Mouse (Mus musculus) kidney, embryonic 15.5 days (tissue): Measurements from ENCODE around the gene 4930518I15Rik. TPM values are rescaled to one million over a fixed set of nuclear protein-coding genes. Genes with fewer than 3 reads are reported as not detected.
"Not testable (repeated sequence)": the region's sequence is repeated elsewhere in the genome, so short reads cannot be mapped to it uniquely, and the experiment has no call there.

Source experiments
- ATAC-seq: fragments of 200-750 bp; cut with Nextera tagmentation; replicated peaks from 2 replicates; pipeline ENCODE4 v1.8.0; 2017; ENCODE audit warnings: moderate TSS enrichment; ENCODE audit not compliant: low FRiP score
- H3K27ac ChIP-seq: fragments of 300-500 bp; sonication (generic); 2 replicates; pipeline ENCODE4 v1.5.1; 2015; ENCODE audit warnings: mild to moderate bottlenecking, inconsistent platforms
- H3K27me3 ChIP-seq: fragments of 300-500 bp; sonication (generic); 2 replicates; pipeline ENCODE4 v1.6.1; 2015; ENCODE audit warnings: inconsistent platforms
- H3K36me3 ChIP-seq: fragments of 300-500 bp; sonication (generic); 2 replicates; pipeline ENCODE4 v1.6.1; 2015; ENCODE audit warnings: inconsistent platforms
- H3K4me1 ChIP-seq: fragments of 300-500 bp; sonication (generic); 2 replicates; pipeline ENCODE4 v1.6.1; 2015; ENCODE audit warnings: inconsistent platforms
- H3K4me2 ChIP-seq: fragments of 300-500 bp; sonication (generic); 2 replicates; pipeline ENCODE4 v1.6.1; 2015; ENCODE audit warnings: moderate library complexity, mild to moderate bottlenecking, inconsistent platforms
- H3K4me3 ChIP-seq: fragments of 300-500 bp; sonication (generic); replicated peaks from 2 replicates; pipeline ENCODE4 v1.5.1; 2015; ENCODE audit warnings: mild to moderate bottlenecking, inconsistent platforms
- H3K9ac ChIP-seq: fragments of 300-500 bp; sonication (generic); 2 replicates; pipeline ENCODE4 v1.6.1; 2015; ENCODE audit warnings: mild to moderate bottlenecking, inconsistent platforms
- H3K9me3 ChIP-seq: fragments of 300-500 bp; sonication (generic); replicated peaks from 2 replicates; pipeline ENCODE4 v1.6.1; 2016; ENCODE audit warnings: inconsistent platforms
- WGBS: fragments of 180-500 bp; shearing (Covaris S2); methylation state at CpG from one replicate; pipeline ENCODE4 v1.1.7; 2015; ENCODE audit warnings: mixed read lengths; 5-methylcytosine and 5-hydroxymethylcytosine counted together
- polyA plus RNA-seq: library from polyadenylated mRNA; unstranded; fragments of >200 nt; fragmentation: Nextera tagmentation; extraction: Ambion mirVana; gene quantifications from 2 replicates; pipeline ENCODE4 v1.2.1, GENCODE M21; 2015

Gene 4930518I15Rik
- 8.6 and 9.8 TPM in 2 replicates for polyA plus RNA-seq

DNA sequence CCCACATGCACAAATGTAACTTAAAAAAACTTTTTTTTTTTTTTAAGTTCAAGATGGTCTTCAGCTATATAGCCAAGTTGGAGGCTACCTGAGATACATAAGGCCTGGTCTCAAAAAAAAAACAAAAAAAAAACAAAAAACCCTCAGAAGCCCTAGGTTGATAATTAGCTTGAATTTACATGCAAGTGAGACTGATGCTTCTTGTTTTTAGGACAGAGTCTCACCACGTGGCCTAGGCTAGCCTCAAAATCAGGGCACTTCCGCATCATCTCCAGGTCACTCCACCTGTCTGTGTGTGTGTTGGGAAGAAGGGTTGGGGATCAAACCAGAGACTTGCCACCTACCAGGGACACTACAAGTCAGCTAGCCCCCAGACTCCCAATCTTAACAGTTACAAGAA is at the start of gene 4930518I15Rik:
TSS of gene 4930518I15Rik (minus strand) at position 112 of the 400 bp plus-strand sequence.
- Histone ChIP-seq H3K4me2 (no peak within 1 kb of the TSS), H3K27ac (peak within 1 kb of the TSS; percentile 37; the same call in 1 of the 2 replicates), H3K4me3 (no peak within 1 kb of the TSS), H3K36me3 (peaks cover 48% of the 10 kb centered on the region), H3K27me3 (no peaks in the 10 kb centered on the region), H3K4me1 (peaks cover 13% of the 10 kb centered on the region), H3K9me3 (no peaks in the 10 kb centered on the region), H3K9ac (no peak within 1 kb of the TSS)
- 86% methylated on average over 2 of the region's 2 CpGs for WGBS
- no peak for ATAC-seq

DNA sequence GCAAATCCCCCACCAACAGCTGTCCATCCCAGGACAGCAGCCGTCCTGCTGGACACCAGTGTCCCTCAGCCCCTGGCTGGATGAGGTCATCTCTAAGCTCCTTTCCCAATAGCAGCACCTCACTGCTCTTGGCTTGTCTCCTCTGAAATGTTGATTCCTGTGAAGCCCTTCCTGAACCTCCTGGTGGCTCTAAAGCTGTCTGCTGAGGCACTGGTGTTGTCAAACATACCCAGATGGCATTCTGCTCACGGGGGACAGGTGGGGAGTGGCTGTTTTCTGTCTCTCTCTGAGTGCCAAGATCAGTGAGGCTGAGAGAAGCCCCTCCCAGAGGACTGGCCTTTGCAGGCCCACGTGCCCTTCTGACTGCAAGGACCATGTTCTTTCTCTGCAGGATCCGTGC is 48.2 kb upstream of the 4930518I15Rik start:
- not testable (repeated sequence) for ATAC-seq, H3K27me3 ChIP-seq, H3K4me2 ChIP-seq, H3K36me3 ChIP-seq, H3K4me1 ChIP-seq, H3K27ac ChIP-seq, H3K4me3 ChIP-seq, H3K9me3 ChIP-seq, H3K9ac ChIP-seq
- 27% methylated on average over 4 of the region's 4 CpGs for WGBS

DNA sequence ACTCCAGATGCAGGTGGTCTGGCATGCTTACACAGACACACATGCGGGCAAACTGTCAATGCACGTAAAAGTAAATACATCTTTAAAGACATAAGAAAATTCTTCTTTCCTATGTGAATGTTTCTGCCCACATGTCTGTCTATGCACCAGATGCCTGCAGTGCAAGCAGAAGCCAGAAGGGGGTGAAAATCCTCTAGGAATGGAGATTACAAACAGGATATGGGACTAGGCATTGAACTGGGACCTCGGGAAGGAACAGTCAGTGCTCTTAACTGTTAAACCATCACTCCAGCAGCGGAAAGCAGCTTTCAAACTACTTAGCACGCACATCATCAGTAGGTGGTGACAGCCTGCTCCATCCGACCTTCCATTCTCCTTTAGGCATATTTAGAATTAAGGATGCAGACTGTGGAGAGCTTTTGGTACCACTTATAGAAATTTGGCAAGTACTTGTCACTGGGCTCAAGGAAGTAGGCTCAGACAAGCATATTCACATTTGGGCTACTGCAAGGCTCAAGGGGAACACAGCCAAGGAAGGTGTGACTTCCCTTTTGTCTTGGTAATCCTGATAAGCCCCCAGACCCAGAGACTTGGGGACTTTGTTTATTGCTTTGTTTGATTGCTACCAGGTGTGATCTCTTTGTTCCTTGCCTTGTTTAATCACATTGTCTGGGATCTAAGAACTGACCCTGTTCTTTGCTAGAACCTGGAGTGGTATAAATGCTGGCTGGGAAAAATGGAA is 47.4 kb upstream of the 4930518I15Rik start:
- H3K27ac ChIP-seq: no peak overlapping the region
- H3K9ac ChIP-seq: no peak overlapping the region
- no peak overlapping the region for H3K4me2 ChIP-seq
- H3K4me1 ChIP-seq: peaks cover 3% of the 10 kb centered on the region; the same call in 1 of the 2 replicates
- H3K36me3 ChIP-seq: no peaks in the 10 kb centered on the region
- ATAC-seq: no peak
- H3K9me3 ChIP-seq: no peaks in the 10 kb centered on the region
- H3K27me3 ChIP-seq: peaks cover 3% of the 10 kb centered on the region; the same call in 1 of the 2 replicates
- WGBS: 20% methylated on average over 6 of the region's 6 CpGs
- H3K4me3 ChIP-seq: no peak overlapping the region

DNA sequence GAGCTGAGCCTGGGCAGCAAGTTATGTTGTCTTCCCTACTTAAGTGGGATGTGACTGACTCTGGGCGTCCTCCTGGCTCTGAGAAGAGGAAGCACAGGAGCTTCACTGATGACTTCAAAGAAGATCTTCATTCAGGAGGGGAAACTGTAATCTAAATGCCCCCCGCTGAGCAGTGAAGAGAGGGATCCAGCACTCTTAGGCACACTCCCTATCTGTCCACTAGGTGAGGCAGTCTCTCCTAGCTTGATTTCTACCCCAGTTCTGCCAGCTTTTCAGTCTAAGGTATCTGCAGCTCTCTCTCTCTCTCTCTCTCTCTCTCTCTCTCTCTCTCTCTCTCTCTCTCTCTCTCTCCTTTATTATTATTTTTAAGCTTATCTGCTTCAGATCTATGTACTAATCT is 45.6 kb upstream of the 4930518I15Rik start:
- H3K4me1 ChIP-seq: peaks cover 3% of the 10 kb centered on the region; the same call in 1 of the 2 replicates
- peaks cover 3% of the 10 kb centered on the region; the same call in 1 of the 2 replicates for H3K27me3 ChIP-seq
- H3K4me2 ChIP-seq: no peak overlapping the region
- no peak overlapping the region for H3K4me3 ChIP-seq
- H3K27ac ChIP-seq: no peak overlapping the region
- WGBS: 49% methylated on average over 2 of the region's 2 CpGs
- no peak for ATAC-seq
- H3K9me3 ChIP-seq: no peaks in the 10 kb centered on the region
- H3K36me3 ChIP-seq: no peaks in the 10 kb centered on the region
- H3K9ac ChIP-seq: no peak overlapping the region

DNA sequence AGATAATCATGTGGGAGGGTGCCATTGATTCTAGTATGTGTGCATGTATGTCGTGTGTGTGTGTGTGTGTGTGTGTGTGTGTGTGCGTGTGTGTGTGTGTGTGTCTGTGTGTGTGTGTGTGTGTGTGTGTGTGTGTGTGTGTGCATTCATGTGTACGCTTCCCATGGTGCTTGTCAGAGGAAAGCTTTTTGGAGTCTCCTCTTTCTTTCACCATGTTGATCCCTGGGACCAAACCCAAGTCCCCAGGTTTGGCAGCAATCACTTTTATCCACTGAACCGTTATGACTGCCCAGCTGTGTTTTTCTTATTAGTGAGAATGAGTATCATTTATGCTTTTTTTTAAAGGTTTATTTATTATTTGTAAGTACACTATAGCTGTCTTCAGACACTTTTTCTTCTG is 44.7 kb upstream of the 4930518I15Rik start:
- WGBS: 78% methylated on average over 4 of the region's 4 CpGs
- H3K4me3 ChIP-seq, ATAC-seq, H3K36me3 ChIP-seq, H3K9ac ChIP-seq, H3K9me3 ChIP-seq, H3K27ac ChIP-seq, H3K4me1 ChIP-seq, H3K4me2 ChIP-seq, H3K27me3 ChIP-seq: not testable (repeated sequence)

DNA sequence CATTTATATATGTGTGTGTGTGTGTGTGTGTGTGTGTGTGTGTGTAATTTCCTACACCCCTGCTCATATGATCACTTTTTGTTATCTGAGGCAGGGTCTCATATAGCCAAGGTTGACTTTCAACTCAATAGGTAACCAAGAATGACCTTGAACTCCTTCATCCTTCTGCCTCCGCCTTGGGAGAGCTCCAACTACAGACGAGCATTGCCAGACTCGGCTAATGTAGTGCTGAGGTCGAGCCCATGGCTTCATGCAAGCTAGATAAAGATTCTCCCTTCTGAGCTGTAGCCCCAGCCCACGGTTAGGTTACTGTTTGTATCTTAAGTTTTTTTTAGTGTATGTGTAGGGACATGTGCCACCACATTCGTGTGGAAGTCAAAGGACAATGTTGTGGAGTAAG is 44.1 kb upstream of the 4930518I15Rik start:
- no peaks in the 10 kb centered on the region for H3K4me1 ChIP-seq
- H3K36me3 ChIP-seq: no peaks in the 10 kb centered on the region
- 76% methylated on average over 6 of the region's 6 CpGs for WGBS
- H3K27me3 ChIP-seq: peaks cover 3% of the 10 kb centered on the region; the same call in 1 of the 2 replicates
- no peak overlapping the region for H3K9ac ChIP-seq
- no peak overlapping the region for H3K27ac ChIP-seq
- ATAC-seq: no peak
- no peak overlapping the region for H3K4me2 ChIP-seq
- H3K9me3 ChIP-seq: no peaks in the 10 kb centered on the region
- no peak overlapping the region for H3K4me3 ChIP-seq

DNA sequence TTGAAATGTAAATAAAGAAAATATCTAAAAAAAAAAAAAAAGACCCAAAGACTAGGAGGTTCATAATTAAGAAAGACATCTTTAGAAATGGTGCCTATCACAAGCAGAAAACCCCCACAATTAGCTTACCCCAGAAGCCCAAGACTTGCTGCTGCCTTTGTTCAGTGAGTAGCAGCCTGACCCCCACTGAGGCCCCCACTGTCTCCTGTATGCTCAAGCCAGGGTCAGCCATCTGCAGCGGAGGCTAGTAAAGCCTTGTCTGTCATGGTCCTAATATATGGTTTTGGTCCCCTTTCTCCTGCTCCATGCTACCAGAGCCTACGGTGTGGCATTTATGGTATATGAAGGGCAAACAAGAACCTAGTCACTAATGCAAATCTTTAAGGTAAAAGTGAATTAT is 43.6 kb upstream of the 4930518I15Rik start:
- no peak for ATAC-seq
- no peaks in the 10 kb centered on the region for H3K4me1 ChIP-seq
- 69% methylated on average over 2 of the region's 2 CpGs for WGBS
- no peak overlapping the region for H3K9ac ChIP-seq
- H3K36me3 ChIP-seq: no peaks in the 10 kb centered on the region
- no peak overlapping the region for H3K27ac ChIP-seq
- no peaks in the 10 kb centered on the region for H3K9me3 ChIP-seq
- no peak overlapping the region for H3K4me3 ChIP-seq
- no peak overlapping the region for H3K4me2 ChIP-seq
- H3K27me3 ChIP-seq: peaks cover 3% of the 10 kb centered on the region; the same call in 1 of the 2 replicates

DNA sequence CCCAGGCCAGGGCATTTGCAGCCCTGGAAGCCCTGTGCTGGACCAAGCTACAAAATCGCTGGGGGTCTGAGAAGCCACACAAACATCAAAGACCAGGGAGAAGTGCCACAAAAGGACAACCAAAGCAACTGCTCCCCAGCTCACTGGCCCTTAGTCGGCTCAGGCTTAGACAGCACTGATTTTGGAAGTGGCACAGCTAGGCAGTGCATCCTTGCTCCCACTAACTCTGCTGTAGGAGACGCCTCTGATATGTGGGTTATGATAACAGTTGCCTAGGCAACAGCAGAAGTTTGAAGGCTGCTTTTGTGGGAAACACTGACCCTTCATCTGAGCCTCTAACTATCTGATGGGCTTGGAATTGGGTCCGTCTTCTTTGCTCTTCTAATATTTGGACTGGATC is 41.4 kb upstream of the 4930518I15Rik start:
- no peaks in the 10 kb centered on the region for H3K4me1 ChIP-seq
- WGBS: 50% methylated on average over 4 of the region's 4 CpGs
- no peak overlapping the region for H3K4me2 ChIP-seq
- H3K27me3 ChIP-seq: peaks cover 2% of the 10 kb centered on the region; the same call in 1 of the 2 replicates
- no peak overlapping the region for H3K4me3 ChIP-seq
- ATAC-seq: no peak
- H3K9me3 ChIP-seq: no peaks in the 10 kb centered on the region
- H3K9ac ChIP-seq: no peak overlapping the region
- no peaks in the 10 kb centered on the region for H3K36me3 ChIP-seq
- H3K27ac ChIP-seq: no peak overlapping the region

DNA sequence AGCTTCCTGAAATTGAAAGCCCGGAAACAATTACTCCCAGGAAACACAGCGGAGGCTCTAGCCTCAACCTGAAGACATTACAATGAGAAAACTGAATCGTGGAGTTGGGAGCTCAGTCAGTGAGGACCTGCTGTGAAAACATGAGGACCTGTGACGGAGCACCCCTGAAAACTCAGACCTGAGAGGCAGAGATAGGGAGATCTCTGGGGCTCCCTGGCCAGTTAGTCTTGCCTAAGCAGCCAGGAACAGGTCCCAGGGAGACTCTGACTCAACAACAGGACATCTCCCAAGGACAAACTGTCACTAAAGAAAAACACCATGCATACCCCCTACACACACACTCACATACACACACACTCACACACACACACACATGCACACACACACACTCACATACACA is 40.6 kb upstream of the 4930518I15Rik start:
- no peak overlapping the region for H3K4me2 ChIP-seq
- H3K4me1 ChIP-seq: no peaks in the 10 kb centered on the region
- H3K9me3 ChIP-seq: no peaks in the 10 kb centered on the region
- H3K27me3 ChIP-seq: no peaks in the 10 kb centered on the region
- H3K4me3 ChIP-seq: no peak overlapping the region
- no peak overlapping the region for H3K27ac ChIP-seq
- 54% methylated on average over 4 of the region's 4 CpGs for WGBS
- no peak for ATAC-seq
- H3K9ac ChIP-seq: no peak overlapping the region
- no peaks in the 10 kb centered on the region for H3K36me3 ChIP-seq

DNA sequence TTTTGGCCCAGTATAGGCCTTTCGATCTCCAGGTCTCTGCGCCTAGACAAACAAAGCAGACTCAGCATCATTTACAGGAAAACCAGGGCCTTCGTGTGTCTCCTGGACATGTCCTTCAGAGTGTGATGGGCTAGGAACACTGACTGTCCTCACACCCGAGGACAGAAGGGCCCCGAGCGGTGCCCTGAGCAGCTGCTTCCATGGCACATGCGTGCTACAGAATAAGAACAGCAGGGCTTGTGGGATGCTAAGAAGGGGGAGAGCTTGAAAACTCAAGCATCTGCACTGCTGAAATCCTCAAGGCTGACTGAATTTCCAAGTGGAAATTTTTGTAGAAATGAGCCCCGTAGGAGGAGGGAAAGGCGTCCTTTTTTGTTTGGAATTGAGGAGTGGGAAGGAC is 39.3 kb upstream of the 4930518I15Rik start:
- WGBS: 87% methylated on average over 9 of the region's 9 CpGs
- Histone ChIP-seq H3K36me3 (no peaks in the 10 kb centered on the region), H3K4me1 (no peaks in the 10 kb centered on the region), H3K9me3 (no peaks in the 10 kb centered on the region), H3K4me3 (no peak overlapping the region), H3K9ac (no peak overlapping the region), H3K27me3 (no peaks in the 10 kb centered on the region), H3K4me2 (no peak overlapping the region), H3K27ac (no peak overlapping the region)
- no peak for ATAC-seq

DNA sequence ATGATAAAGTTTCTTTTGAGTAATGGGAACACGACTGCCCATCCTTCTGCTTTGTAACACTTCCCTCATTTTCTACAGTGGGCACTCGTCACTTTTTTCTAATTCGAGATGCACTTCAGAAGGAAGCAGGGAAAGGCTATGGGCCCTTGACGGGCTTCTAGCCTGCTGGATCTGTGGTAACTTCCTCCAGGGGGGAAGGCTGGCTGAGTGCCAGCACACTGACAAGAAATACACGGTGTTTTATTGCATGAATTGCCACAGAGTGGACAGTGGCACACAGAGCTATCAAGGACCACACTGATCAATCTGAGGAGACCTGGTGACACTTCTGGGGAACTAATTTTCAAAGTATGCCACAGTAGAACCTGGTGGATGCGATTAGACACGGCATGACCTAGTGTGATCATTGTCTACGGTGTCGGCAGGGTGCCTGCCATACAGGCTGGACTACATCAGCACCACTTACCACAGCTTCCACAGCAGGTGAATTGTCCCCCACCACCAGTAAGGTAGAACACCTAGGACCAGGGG is 38.7 kb upstream of the 4930518I15Rik start:
- H3K27ac ChIP-seq: no peak overlapping the region
- H3K4me2 ChIP-seq: no peak overlapping the region
- no peaks in the 10 kb centered on the region for H3K9me3 ChIP-seq
- H3K4me1 ChIP-seq: no peaks in the 10 kb centered on the region
- no peak overlapping the region for H3K9ac ChIP-seq
- H3K27me3 ChIP-seq: no peaks in the 10 kb centered on the region
- H3K36me3 ChIP-seq: no peaks in the 10 kb centered on the region
- WGBS: 69% methylated on average over 9 of the region's 9 CpGs
- ATAC-seq: no peak
- no peak overlapping the region for H3K4me3 ChIP-seq

DNA sequence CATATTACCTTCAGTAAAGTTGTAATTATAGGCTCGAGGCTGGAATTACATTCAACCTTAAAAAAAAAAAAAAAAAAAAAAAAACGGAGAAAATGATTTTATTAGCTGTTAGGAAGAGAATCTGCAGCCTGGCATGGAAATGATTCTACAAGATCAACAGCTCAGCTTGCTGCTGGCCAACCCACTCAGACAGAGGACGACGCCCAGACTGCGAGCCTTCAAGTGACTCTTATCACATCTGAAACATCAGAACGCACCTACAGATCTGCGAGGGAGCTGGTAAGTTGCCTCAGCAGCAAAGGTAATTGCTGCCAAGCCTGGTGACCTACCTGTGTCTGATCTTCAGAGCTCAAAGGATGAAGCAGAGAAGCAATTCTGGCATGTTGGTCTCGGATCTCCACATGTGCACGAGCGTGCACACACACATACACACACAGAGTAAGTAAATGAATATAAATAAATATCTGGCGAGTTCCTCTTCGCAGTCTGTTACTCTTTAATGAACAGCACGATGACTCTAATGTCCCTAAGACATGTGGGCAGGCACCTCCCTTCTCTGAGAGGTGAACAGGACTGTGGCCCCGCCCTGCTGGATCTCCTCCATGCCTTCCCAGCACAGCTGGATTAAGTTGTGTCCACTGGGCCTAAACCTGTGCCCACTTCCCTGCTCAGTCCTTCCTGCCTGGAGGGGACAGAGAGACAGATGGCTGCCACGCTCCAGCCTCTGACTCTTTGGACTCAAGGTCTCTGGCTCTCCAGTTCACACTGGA is 36.9 kb upstream of the 4930518I15Rik start:
- H3K4me1 ChIP-seq: no peaks in the 10 kb centered on the region
- ATAC-seq: no peak
- WGBS: 74% methylated on average over 15 of the region's 15 CpGs
- H3K9ac ChIP-seq: no peak overlapping the region
- no peaks in the 10 kb centered on the region for H3K9me3 ChIP-seq
- no peaks in the 10 kb centered on the region for H3K36me3 ChIP-seq
- H3K27ac ChIP-seq: no peak overlapping the region
- no peak overlapping the region for H3K4me3 ChIP-seq
- H3K27me3 ChIP-seq: no peaks in the 10 kb centered on the region
- H3K4me2 ChIP-seq: no peak overlapping the region
